Mouse (Mus musculus): ENCODE results near the gene Golga1. TPM values are rescaled to one million over a fixed set of nuclear protein-coding genes. Genes with fewer than 3 reads are reported as not detected.

Golga1 gene
- polyA plus RNA-seq, 1 experiment, result 44.2 TPM

DNA sequence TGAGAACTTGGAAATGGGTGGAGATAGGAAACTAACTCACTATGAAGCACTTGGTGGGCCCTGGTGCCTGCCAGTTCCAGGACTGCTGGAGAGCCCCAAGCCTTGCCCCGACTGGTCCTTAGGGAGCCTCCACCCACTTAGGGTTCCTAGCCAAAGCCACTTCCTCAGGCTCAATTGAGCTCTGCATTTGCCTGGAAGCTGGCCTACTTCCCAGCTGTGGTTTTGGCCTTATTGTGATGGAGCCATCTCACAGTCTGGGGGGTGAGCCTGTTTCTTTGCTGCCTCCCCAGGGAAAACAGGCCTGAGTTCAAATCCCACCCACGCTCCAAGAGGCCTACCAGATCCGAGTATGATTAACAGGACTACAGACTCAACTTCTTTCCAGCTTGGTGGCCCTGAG is 78.8 kb downstream of the Golga1 start:
- H3K27me3 ChIP-seq (ENCODE audit: control insufficient read depth, insufficient read depth, low read length), result no peaks in the 10 kb centered on the region; the same call in 1 of the 2 replicates
- peaks cover 3% of the 10 kb centered on the region; the same call in 1 of the 2 replicates for H3K4me1 ChIP-seq (ENCODE audit: control insufficient read depth, insufficient read depth, low read length)
- no peak overlapping the region for H3K4me3 ChIP-seq (replicated peaks; ENCODE audit: insufficient read depth, low read depth, low read length)
- WGBS, result 28% methylated on average over 3 of the region's 3 CpGs
- H3K27ac ChIP-seq (ENCODE audit: insufficient read depth, low read length), result no peak overlapping the region
- TF ChIP-seq POLR2A (IDR thresholded peaks at IDR 0.05; ENCODE audit: borderline replicate concordance, insufficient read depth, low read length), result no peak
- TF ChIP-seq CTCF (IDR thresholded peaks at IDR 0.05; ENCODE audit: borderline replicate concordance, insufficient read depth, low read depth, low read length), result no peak
- no peak for DNase-seq

DNA sequence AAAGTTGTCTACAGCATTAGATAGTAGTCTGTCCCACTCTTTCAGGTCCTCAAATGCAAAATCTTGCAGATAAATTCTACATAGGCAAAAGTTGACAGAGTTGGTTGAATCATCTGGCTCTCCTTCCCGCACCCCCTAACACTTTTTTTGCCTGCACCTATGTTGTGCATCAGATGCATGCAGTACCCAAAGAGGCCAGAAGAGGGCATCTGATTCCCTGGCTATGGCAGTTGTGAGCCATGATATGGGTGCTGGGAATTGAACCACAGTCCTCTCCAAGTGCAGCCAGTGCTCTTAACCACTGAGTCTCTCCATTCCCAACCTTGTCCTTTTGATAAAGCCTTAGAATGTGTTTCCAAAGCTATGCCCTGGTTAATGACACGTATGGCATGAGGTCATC is 81.9 kb downstream of the Golga1 start:
- whole genome bisulfite sequencing, result 94% methylated on average over 2 of the region's 2 CpGs
- no peak overlapping the region for H3K4me3 ChIP-seq (replicated peaks; ENCODE audit: insufficient read depth, low read depth, low read length)
- TF ChIP-seq POLR2A (IDR thresholded peaks at IDR 0.05; ENCODE audit: borderline replicate concordance, insufficient read depth, low read length) (no peak), CTCF (IDR thresholded peaks at IDR 0.05; ENCODE audit: borderline replicate concordance, insufficient read depth, low read depth, low read length) (no peak)

DNA sequence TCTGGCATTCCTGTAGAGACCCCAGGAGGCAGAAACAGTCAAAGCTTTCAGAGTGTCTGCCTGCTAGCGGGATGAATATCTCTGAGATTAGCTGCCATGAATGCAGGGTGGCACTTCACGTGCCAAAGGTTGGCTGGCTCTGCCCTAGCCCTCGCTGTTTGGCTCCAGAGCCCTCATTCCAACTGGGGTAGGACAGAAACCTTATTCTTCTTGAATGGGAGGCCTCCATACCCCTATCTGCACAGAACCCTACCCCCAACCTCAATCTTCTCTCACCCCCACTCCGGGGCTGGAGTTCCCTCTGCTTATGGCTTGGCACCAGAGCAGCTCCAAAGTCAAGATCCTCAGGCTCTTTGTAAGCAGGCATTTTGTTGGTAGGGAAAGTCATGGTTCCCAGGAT is 87.5 kb downstream of the Golga1 start:
- Histone ChIP-seq H3K27me3 (ENCODE audit: control insufficient read depth, insufficient read depth, low read length) (no peaks in the 10 kb centered on the region), H3K4me1 (ENCODE audit: control insufficient read depth, insufficient read depth, low read length) (no peaks in the 10 kb centered on the region), H3K27ac (ENCODE audit: insufficient read depth, low read length) (no peak overlapping the region), H3K4me3 (replicated peaks; ENCODE audit: insufficient read depth, low read depth, low read length) (no peak overlapping the region)
- no peak for DNase-seq
- TF ChIP-seq CTCF (IDR thresholded peaks at IDR 0.05; ENCODE audit: borderline replicate concordance, insufficient read depth, low read depth, low read length) (no peak), POLR2A (IDR thresholded peaks at IDR 0.05; ENCODE audit: borderline replicate concordance, insufficient read depth, low read length) (no peak)
- 16% methylated on average over 4 of the region's 4 CpGs for WGBS

More for the DNA sequence above, 81.9 kb downstream of the Golga1 start:
- Histone ChIP-seq H3K4me1 (ENCODE audit: control insufficient read depth, insufficient read depth, low read length) (peaks cover 3% of the 10 kb centered on the region; the same call in 1 of the 2 replicates), H3K27me3 (ENCODE audit: control insufficient read depth, insufficient read depth, low read length) (no peaks in the 10 kb centered on the region; the same call in 1 of the 2 replicates), H3K27ac (ENCODE audit: insufficient read depth, low read length) (no peak overlapping the region)
- DNase-seq, result no peak

DNA sequence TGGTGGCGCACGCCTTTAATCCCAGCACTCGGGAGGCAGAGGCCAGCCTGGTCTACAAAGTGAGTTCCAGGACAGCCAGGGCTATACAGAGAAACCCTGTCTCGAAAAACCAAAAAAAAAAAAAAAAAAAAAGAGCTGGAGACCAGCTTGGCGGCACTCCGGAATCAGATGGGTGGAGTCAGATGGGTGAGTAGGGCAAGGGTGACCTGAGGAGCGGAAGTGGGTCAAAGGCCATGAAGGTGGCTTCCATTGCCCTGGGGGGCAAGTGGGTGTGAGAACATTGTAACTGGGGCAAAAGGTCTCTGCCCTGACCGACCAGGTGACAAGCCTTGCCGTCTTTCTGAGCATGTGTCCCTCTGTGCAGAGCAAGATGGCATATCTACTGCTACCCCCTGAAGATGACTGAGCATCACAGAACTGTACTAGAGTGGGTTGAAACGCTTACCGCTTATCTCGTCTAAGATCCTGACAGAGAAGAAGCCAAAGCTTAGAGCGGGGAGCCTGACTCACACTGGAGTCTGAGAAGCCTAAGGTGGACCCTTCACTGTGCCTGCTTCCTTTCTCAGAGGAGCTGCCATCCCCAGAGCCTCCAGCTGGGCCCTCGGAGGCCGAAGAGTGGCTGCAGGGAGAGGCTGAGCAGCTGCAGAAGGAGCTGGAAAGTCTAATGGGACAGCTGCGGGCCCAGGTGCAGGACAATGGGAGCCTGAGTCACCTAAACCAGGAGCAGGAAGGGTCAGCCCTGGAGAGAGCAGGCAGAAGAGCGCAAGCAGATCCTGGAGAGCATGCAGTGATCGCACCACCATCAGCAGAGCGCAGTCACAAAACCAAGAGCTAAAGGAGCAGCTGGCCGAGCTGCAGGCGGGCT is 89.2 kb downstream of the Golga1 start:
- TF ChIP-seq CTCF (IDR thresholded peaks at IDR 0.05; ENCODE audit: borderline replicate concordance, insufficient read depth, low read depth, low read length), result no peak
- no peak for TF ChIP-seq POLR2A (IDR thresholded peaks at IDR 0.05; ENCODE audit: borderline replicate concordance, insufficient read depth, low read length)
- Histone ChIP-seq H3K4me1 (ENCODE audit: control insufficient read depth, insufficient read depth, low read length) (no peaks in the 10 kb centered on the region), H3K4me3 (replicated peaks; ENCODE audit: insufficient read depth, low read depth, low read length) (no peak overlapping the region), H3K27ac (ENCODE audit: insufficient read depth, low read length) (no peak overlapping the region), H3K27me3 (ENCODE audit: control insufficient read depth, insufficient read depth, low read length) (no peaks in the 10 kb centered on the region)
- WGBS, result 81% methylated on average over 21 of the region's 21 CpGs
- DNase-seq, result no peak

DNA sequence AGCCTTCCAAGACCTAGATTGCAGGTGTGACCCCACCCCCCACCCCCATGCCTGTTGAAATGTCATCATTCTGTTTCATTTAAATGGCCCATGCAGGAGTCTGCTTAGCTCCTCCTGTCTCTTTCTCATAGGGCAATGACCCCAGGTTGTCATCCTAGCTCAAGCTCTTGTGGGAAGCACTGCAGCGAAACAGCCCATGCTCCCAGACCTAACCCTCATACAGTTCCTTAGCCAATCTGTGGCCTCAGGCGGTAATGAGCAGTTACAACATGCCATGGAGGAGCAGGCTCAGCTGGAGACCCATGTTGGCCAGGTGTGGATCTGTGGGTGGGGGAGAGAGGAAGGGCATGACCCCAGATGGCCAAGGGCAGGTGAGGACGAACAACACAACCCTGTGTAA is 90.2 kb downstream of the Golga1 start:
- Histone ChIP-seq H3K4me1 (ENCODE audit: control insufficient read depth, insufficient read depth, low read length) (no peaks in the 10 kb centered on the region), H3K4me3 (replicated peaks; ENCODE audit: insufficient read depth, low read depth, low read length) (no peak overlapping the region), H3K27ac (ENCODE audit: insufficient read depth, low read length) (no peak overlapping the region), H3K27me3 (ENCODE audit: control insufficient read depth, insufficient read depth, low read length) (no peaks in the 10 kb centered on the region)
- WGBS, result 87% methylated on average over 3 of the region's 3 CpGs
- no peak for DNase-seq
- no peak for TF ChIP-seq CTCF (IDR thresholded peaks at IDR 0.05; ENCODE audit: borderline replicate concordance, insufficient read depth, low read depth, low read length)
- no peak for TF ChIP-seq POLR2A (IDR thresholded peaks at IDR 0.05; ENCODE audit: borderline replicate concordance, insufficient read depth, low read length)

DNA sequence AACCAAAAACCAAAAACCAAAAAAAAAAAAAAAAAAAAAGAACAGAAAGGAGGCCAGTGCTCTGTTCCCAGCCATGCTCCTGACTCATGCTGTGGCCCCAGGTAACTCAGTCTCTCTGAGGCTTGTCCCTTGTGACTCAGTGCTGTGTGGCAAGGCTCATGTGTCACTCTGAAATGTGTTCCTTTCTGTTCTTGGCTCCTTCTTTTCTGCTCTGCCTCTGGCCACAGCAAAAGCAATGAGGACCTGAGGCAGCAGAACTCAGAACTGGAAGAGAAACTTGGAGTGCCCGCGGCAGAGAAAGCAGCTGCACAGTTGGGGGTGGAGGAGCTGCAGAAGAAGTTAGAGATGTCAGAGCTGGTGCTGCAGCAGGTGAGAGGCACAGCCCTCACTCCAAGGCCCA is 91.2 kb downstream of the Golga1 start:
- TF ChIP-seq POLR2A (IDR thresholded peaks at IDR 0.05; ENCODE audit: borderline replicate concordance, insufficient read depth, low read length), result no peak
- TF ChIP-seq CTCF (IDR thresholded peaks at IDR 0.05; ENCODE audit: borderline replicate concordance, insufficient read depth, low read depth, low read length), result no peak
- no peak overlapping the region for H3K27ac ChIP-seq (ENCODE audit: insufficient read depth, low read length)
- DNase-seq, result no peak
- WGBS, result 13% methylated on average over 2 of the region's 2 CpGs
- no peak overlapping the region for H3K4me3 ChIP-seq (replicated peaks; ENCODE audit: insufficient read depth, low read depth, low read length)
- no peaks in the 10 kb centered on the region for H3K4me1 ChIP-seq (ENCODE audit: control insufficient read depth, insufficient read depth, low read length)
- H3K27me3 ChIP-seq (ENCODE audit: control insufficient read depth, insufficient read depth, low read length), result no peaks in the 10 kb centered on the region

DNA sequence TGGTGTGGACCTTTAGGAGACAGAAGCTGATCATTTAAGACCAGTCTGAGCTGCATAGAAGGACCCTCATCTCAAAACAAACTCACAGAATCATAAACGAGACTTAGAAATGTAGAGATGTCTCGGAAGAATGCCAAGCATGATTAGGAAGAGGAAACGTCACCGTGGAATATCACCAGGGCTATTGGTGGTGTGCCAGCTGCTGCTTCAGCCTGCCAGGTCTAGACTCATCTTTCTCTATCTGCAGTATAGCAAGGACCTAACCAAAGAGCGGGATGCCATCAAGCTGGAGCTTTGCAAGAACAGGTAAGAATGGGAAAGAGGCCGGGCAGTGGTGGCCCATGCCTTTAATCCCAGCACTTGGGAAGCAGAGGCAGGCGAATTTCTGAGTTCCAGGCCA is 91.6 kb downstream of the Golga1 start:
- Histone ChIP-seq H3K4me1 (ENCODE audit: control insufficient read depth, insufficient read depth, low read length) (no peaks in the 10 kb centered on the region), H3K4me3 (replicated peaks; ENCODE audit: insufficient read depth, low read depth, low read length) (no peak overlapping the region), H3K27ac (ENCODE audit: insufficient read depth, low read length) (no peak overlapping the region), H3K27me3 (ENCODE audit: control insufficient read depth, insufficient read depth, low read length) (no peaks in the 10 kb centered on the region)
- DNase-seq, result no peak
- TF ChIP-seq POLR2A (IDR thresholded peaks at IDR 0.05; ENCODE audit: borderline replicate concordance, insufficient read depth, low read length), result no peak
- TF ChIP-seq CTCF (IDR thresholded peaks at IDR 0.05; ENCODE audit: borderline replicate concordance, insufficient read depth, low read depth, low read length), result no peak
- 35% methylated on average over 7 of the region's 7 CpGs for WGBS

DNA sequence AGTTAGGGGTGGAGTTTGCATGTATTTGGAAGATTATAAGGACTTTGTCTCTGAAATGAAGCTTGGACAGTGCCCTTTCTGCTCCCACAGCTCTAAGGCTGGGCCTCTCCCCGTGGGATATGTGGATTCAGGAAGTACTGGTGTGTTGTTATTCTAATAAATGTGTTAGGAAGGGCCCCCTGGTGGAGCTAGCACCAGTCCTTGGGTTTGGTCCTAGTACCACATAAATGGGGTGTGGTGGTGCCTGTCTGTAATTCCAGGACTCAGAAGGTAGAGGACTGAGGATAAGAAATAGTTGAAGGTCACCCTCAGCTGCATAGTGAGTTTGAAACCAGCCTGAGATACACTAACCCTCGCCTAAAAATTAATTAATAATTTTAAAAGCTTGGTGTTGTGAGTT is 92.1 kb downstream of the Golga1 start:
- 37% methylated on average over 2 of the region's 2 CpGs for WGBS
- TF ChIP-seq CTCF (IDR thresholded peaks at IDR 0.05; ENCODE audit: borderline replicate concordance, insufficient read depth, low read depth, low read length) (no peak), POLR2A (IDR thresholded peaks at IDR 0.05; ENCODE audit: borderline replicate concordance, insufficient read depth, low read length) (no peak)
- no peak for DNase-seq

More for the DNA sequence above, 92.1 kb downstream of the Golga1 start:
- Histone ChIP-seq H3K4me3 (replicated peaks; ENCODE audit: insufficient read depth, low read depth, low read length) (no peak overlapping the region), H3K27ac (ENCODE audit: insufficient read depth, low read length) (no peak overlapping the region), H3K27me3 (ENCODE audit: control insufficient read depth, insufficient read depth, low read length) (no peaks in the 10 kb centered on the region), H3K4me1 (ENCODE audit: control insufficient read depth, insufficient read depth, low read length) (no peaks in the 10 kb centered on the region)

Measured in cerebellum, adult 2 months (tissue).